Mouse (Mus musculus) neural tube, embryonic 14.5 days (tissue): ENCODE results near the gene Zbtb43. TPM values are rescaled to one million over a fixed set of nuclear protein-coding genes. Genes with fewer than 3 reads are reported as not detected.

Source experiments
- ATAC-seq: fragments of 200-750 bp; cut with Nextera tagmentation; 2 replicates; pipeline ENCODE4 v1.8.0; 2017; ENCODE audit warnings: low read depth, mild to moderate bottlenecking, moderate TSS enrichment, moderate library complexity
- H3K27ac ChIP-seq: fragments of 300-500 bp; sonication (generic); 2 replicates; pipeline ENCODE4 v1.5.1; 2014; ENCODE audit warnings: low read depth, mild to moderate bottlenecking, control low read depth, low read length, moderate library complexity, mixed read lengths
- H3K27me3 ChIP-seq: fragments of 300-500 bp; sonication (generic); 2 replicates; pipeline ENCODE4 v1.6.1; 2014; ENCODE audit warnings: low read length; ENCODE audit not compliant: control insufficient read depth, insufficient read depth
- H3K36me3 ChIP-seq: fragments of 300-500 bp; sonication (generic); 2 replicates; pipeline ENCODE4 v1.6.1; 2014; ENCODE audit warnings: low read length, mixed read lengths; ENCODE audit not compliant: control insufficient read depth, insufficient read depth
- H3K4me1 ChIP-seq: fragments of 300-500 bp; sonication (generic); 2 replicates; pipeline ENCODE4 v1.6.1; 2014; ENCODE audit warnings: low read length; ENCODE audit not compliant: control insufficient read depth, insufficient read depth
- H3K4me2 ChIP-seq: fragments of 300-500 bp; sonication (generic); 2 replicates; pipeline ENCODE4 v1.6.1; 2014; ENCODE audit warnings: mild to moderate bottlenecking, low read depth, low read length, control low read depth
- H3K4me3 ChIP-seq: fragments of 300-500 bp; sonication (generic); 2 replicates; pipeline ENCODE4 v1.5.1; 2014; ENCODE audit warnings: low read depth, low read length, control low read depth, mixed read lengths
- H3K9ac ChIP-seq: fragments of 300-500 bp; sonication (generic); replicated peaks from 2 replicates; pipeline ENCODE4 v1.6.1; 2014; ENCODE audit warnings: low read depth, mild to moderate bottlenecking, control low read depth, low read length, mixed read lengths
- H3K9me3 ChIP-seq: fragments of 300-500 bp; sonication (generic); 2 replicates; pipeline ENCODE4 v1.6.1; 2016; ENCODE audit warnings: low read length; ENCODE audit not compliant: control insufficient read depth
- WGBS: fragments of 180-500 bp; shearing (Covaris S2); extraction: QIAGEN DNeasy Blood & Tissue Kit; methylation state at CpG from one replicate; pipeline ENCODE4 v1.1.7; 2014; 5-methylcytosine and 5-hydroxymethylcytosine counted together
- polyA plus RNA-seq: library from polyadenylated mRNA; unstranded; fragments of >200 nt; fragmentation: Nextera tagmentation; extraction: Ambion mirVana; gene quantifications from 2 replicates; pipeline ENCODE4 v1.2.1, GENCODE M21; 2014

The Zbtb43 gene
- polyA plus RNA-seq, 1 experiment from 2014 or later: 31.9 TPM

- Histone ChIP-seq H3K36me3 (peaks cover 22% of the 10 kb centered on the region; the same call in 1 of the 2 replicates), H3K27me3 (no peaks in the 10 kb centered on the region), H3K4me1 (peaks cover 3% of the 10 kb centered on the region; the same call in 1 of the 2 replicates), H3K4me3 (no peak overlapping the region), H3K27ac (no peak overlapping the region), H3K9ac (no peak overlapping the region), H3K4me2 (no peak overlapping the region), H3K9me3 (no peaks in the 10 kb centered on the region)
- ATAC-seq: no peak
- 50% methylated on average over 1 of the region's 1 CpGs for WGBS
Measured at GRCm38 (mm10) chr2:33461066-33461465, 7.3 kb downstream of the Zbtb43 start.

DNA sequence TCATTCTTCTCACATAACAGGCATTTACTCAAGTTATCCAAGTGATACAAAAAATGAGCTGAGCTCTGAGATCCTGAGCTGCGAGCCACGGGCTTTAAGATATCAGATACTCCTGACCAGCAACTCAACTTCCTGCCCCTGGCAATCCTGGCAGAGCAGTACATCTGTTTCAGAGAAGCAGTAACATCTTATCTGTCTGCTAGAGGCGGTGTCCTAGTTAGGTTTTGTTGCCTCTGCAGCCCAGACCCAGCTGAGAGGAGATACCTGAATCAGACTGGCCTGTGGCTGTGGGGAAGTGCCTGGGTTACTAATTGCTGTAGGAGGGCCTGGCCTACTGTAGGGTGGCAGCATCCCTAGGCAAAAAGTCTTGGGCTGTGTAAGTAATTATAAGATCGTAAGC, 8.7 kb downstream of the Zbtb43 start:
- Histone ChIP-seq H3K27ac (no peak overlapping the region), H3K36me3 (peaks cover 24% of the 10 kb centered on the region; the same call in 1 of the 2 replicates), H3K9ac (no peak overlapping the region), H3K4me3 (no peak overlapping the region), H3K4me2 (no peak overlapping the region), H3K27me3 (no peaks in the 10 kb centered on the region), H3K9me3 (no peaks in the 10 kb centered on the region), H3K4me1 (no peaks in the 10 kb centered on the region)
- WGBS: 89% methylated on average over 4 of the region's 4 CpGs
- ATAC-seq: no peak

- peaks cover 37% of the 10 kb centered on the region for H3K36me3 ChIP-seq
- H3K4me1 ChIP-seq: no peaks in the 10 kb centered on the region
- no peak overlapping the region for H3K4me3 ChIP-seq
- H3K9ac ChIP-seq: no peak overlapping the region
- no peaks in the 10 kb centered on the region for H3K27me3 ChIP-seq
- no peaks in the 10 kb centered on the region for H3K9me3 ChIP-seq
- 83% methylated on average over 3 of the region's 3 CpGs for WGBS
- H3K4me2 ChIP-seq: no peak overlapping the region
- H3K27ac ChIP-seq: no peak overlapping the region
- no peak for ATAC-seq
Measured at GRCm38 (mm10) chr2:33456696-33457095, 11.7 kb downstream of the Zbtb43 start.

- Histone ChIP-seq H3K9ac (no peak overlapping the region), H3K27me3 (no peaks in the 10 kb centered on the region), H3K36me3 (peaks cover 37% of the 10 kb centered on the region), H3K9me3 (no peaks in the 10 kb centered on the region), H3K4me3 (no peak overlapping the region), H3K27ac (no peak overlapping the region), H3K4me2 (no peak overlapping the region), H3K4me1 (no peaks in the 10 kb centered on the region)
- 95% methylated on average over 5 of the region's 5 CpGs for WGBS
- no peak for ATAC-seq
Measured at GRCm38 (mm10) chr2:33456242-33456641, 12.1 kb downstream of the Zbtb43 start.

DNA sequence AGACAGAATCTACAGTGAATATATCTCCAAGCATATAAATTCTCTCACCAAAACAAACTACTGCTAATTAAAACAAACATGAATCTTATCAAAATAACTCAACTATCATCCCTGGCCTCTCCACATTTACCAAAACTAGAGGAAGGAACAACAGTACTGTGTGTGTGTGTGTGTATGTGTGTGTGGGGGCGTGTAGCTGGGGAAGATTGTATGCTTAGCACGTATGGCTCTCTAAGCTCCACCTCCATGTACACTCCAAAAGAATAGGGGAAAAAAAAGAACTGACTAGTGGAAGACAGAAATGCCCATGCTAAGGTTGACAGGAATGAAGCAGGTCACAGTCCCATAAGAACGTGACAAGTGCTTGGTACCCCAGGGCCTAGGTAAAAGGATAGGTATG, 13.0 kb downstream of the Zbtb43 start:
- H3K27ac ChIP-seq: no peak overlapping the region
- H3K9me3 ChIP-seq: no peaks in the 10 kb centered on the region
- H3K4me2 ChIP-seq: no peak overlapping the region
- H3K36me3 ChIP-seq: peaks cover 37% of the 10 kb centered on the region
- H3K27me3 ChIP-seq: no peaks in the 10 kb centered on the region
- H3K9ac ChIP-seq: no peak overlapping the region
- no peak for ATAC-seq
- 88% methylated on average over 3 of the region's 3 CpGs for WGBS
- no peak overlapping the region for H3K4me3 ChIP-seq
- H3K4me1 ChIP-seq: no peaks in the 10 kb centered on the region

DNA sequence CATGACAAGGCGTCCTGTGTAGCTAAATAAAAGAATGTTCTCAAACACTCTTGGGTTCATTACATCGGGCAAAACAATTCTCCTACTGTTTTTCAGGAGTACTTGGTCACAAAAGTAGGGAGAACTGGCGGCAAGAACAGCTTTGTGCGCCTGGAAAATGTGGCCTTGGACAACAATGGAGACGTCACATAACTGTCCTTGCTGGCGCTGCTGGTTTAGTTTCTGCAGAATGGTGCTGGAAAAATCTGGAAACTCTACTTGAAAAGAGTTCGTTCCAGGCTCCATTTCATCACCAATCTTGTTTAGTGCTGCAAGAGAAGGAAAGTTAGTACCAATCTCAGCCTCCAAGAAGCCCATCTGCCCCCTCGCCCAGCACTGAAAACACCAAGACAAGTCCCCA, 13.5 kb downstream of the Zbtb43 start:
- Histone ChIP-seq H3K4me1 (no peaks in the 10 kb centered on the region), H3K9me3 (no peaks in the 10 kb centered on the region), H3K27me3 (no peaks in the 10 kb centered on the region), H3K4me2 (no peak overlapping the region), H3K4me3 (no peak overlapping the region), H3K36me3 (peaks cover 35% of the 10 kb centered on the region), H3K9ac (no peak overlapping the region), H3K27ac (no peak overlapping the region)
- 83% methylated on average over 8 of the region's 8 CpGs for WGBS
- no peak for ATAC-seq

DNA sequence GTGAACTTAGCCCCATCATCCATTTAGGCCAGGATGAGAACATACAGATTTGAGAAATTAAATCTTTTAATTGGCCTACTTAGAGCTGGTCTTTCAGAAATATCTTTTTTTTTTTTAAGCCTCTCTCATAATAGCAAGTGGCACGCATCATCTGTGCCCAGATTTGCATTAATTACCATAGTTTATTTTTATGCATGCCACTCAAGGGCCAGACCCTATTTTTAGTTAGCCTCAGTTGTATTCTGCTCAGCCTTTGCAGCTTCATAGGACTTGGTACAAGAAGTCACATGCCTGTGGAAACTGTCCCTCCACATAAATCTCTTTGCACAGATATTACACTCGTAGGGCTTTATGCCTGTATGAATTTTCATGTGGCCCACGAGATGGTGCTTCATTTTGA, 14.9 kb downstream of the Zbtb43 start:
- no peak overlapping the region for H3K9ac ChIP-seq
- no peak overlapping the region for H3K27ac ChIP-seq
- H3K36me3 ChIP-seq: peaks cover 33% of the 10 kb centered on the region
- H3K4me3 ChIP-seq: no peak overlapping the region
- no peaks in the 10 kb centered on the region for H3K27me3 ChIP-seq
- H3K9me3 ChIP-seq: no peaks in the 10 kb centered on the region
- H3K4me2 ChIP-seq: no peak overlapping the region
- no peaks in the 10 kb centered on the region for H3K4me1 ChIP-seq
- ATAC-seq: no peak
- WGBS: 74% methylated on average over 3 of the region's 3 CpGs

DNA sequence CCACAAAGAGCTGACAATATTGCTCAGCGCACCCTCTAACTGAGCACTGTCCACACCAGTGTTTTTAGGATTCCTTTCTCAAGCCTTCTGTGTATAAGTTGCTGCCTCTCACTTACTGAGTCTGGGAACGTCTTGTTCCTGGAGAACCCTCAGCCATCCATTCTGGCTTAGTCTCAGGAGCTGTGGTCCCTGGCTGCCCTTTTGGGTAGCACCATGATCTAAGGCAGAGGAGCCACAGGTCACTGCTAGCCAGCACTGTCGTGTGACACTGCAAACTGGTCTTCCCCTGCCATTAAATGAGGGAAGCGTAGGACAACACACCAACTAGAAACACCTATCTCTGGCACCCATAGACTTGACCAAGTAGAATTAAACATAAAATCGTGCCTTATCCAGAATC, 15.6 kb downstream of the Zbtb43 start:
- no peak overlapping the region for H3K4me2 ChIP-seq
- H3K4me3 ChIP-seq: no peak overlapping the region
- no peaks in the 10 kb centered on the region for H3K27me3 ChIP-seq
- H3K27ac ChIP-seq: no peak overlapping the region
- no peaks in the 10 kb centered on the region for H3K4me1 ChIP-seq
- no peak overlapping the region for H3K9ac ChIP-seq
- no peaks in the 10 kb centered on the region for H3K9me3 ChIP-seq
- no peak for ATAC-seq
- peaks cover 33% of the 10 kb centered on the region for H3K36me3 ChIP-seq
- 90% methylated on average over 5 of the region's 5 CpGs for WGBS

- Histone ChIP-seq H3K4me1 (no peaks in the 10 kb centered on the region), H3K36me3 (peaks cover 33% of the 10 kb centered on the region), H3K27me3 (no peaks in the 10 kb centered on the region), H3K4me3 (no peak overlapping the region), H3K4me2 (no peak overlapping the region), H3K9me3 (no peaks in the 10 kb centered on the region), H3K9ac (no peak overlapping the region), H3K27ac (no peak overlapping the region)
- ATAC-seq: no peak
- 69% methylated on average over 4 of the region's 4 CpGs for WGBS
Measured at GRCm38 (mm10) chr2:33452140-33452539, 16.2 kb downstream of the Zbtb43 start.
